In genomic region chr2:158152685-158153309, GRCm38 (mm10) we compare ENCODE assay signal across 8 mouse cellular contexts. TPM values are rescaled to one million over a fixed set of nuclear protein-coding genes. Genes with fewer than 3 reads are reported as not detected.
DNase-seq lines count a peak whose midpoint lies in the region; ATAC-seq and TF ChIP-seq lines count a peak whose summit lies in the region.
"Had no signal": no experiment of that assay in that cellular context is flagged by ENCODE, and none has a peak within 500 bp of the region (broad histone marks: within the 10 kb centered on the region; RNA-seq: fewer than 3 reads in every experiment).

No protein-coding gene starts in this region.

- no peaks in the 10 kb centered on the region for H3K36me3 ChIP-seq in ES-Bruce4 (ENCODE audit: control insufficient read depth, insufficient read depth, low read length, poor library complexity, severe bottlenecking)
- H3K36me3 ChIP-seq in forebrain, embryonic 14.5 days (ENCODE audit: control insufficient read depth, insufficient read depth, low read length): no peaks in the 10 kb centered on the region
- H3K36me3 ChIP-seq in liver, embryonic 12.5 days: no peaks in the 10 kb centered on the region

- H3K9ac ChIP-seq in ES-Bruce4 (ENCODE audit: low read depth, poor library complexity, severe bottlenecking): peak overlapping the region; percentile 59
- no peak overlapping the region for H3K9ac ChIP-seq in forebrain, embryonic 14.5 days (ENCODE audit: low read length)
- peak overlapping the region; percentile 75 for H3K9ac ChIP-seq in liver, embryonic 12.5 days

- peak; percentile 50 for TF ChIP-seq POLR2A in ES-Bruce4 (IDR thresholded peaks at IDR 0.05; ENCODE audit: insufficient read depth, low read length)

- no peaks in the 10 kb centered on the region for H3K27me3 ChIP-seq in ES-Bruce4 (ENCODE audit: control insufficient read depth, insufficient read depth, low read length, poor library complexity, severe bottlenecking)
- H3K27me3 ChIP-seq in forebrain, embryonic 14.5 days (replicated peaks; ENCODE audit: control insufficient read depth, insufficient read depth, low read length): no peaks in the 10 kb centered on the region
- H3K27me3 ChIP-seq in liver, embryonic 12.5 days (replicated peaks): no peaks in the 10 kb centered on the region

- peak; percentile 63 for ATAC-seq in forebrain, embryonic 14.5 days
- peak; percentile 65 for ATAC-seq in liver, embryonic 12.5 days
- no peak for ATAC-seq in activated CD4-positive, CD25-positive, alpha-beta regulatory T cell, adult 4 months

- H3K4me3 ChIP-seq in ES-Bruce4 (ENCODE audit: low read depth, low read length): no peak overlapping the region
- no peak overlapping the region for H3K4me3 ChIP-seq in forebrain, embryonic 14.5 days (ENCODE audit: low read depth, low read length)
- peak overlapping the region; percentile 58 for H3K4me3 ChIP-seq in liver, embryonic 12.5 days

- H3K27ac ChIP-seq in ES-Bruce4 (ENCODE audit: insufficient read depth, low read length): peak overlapping the region; percentile 97
- no peak overlapping the region for H3K27ac ChIP-seq in forebrain, embryonic 14.5 days (ENCODE audit: low read depth, low read length)
- peak overlapping the region; percentile 77 for H3K27ac ChIP-seq in liver, embryonic 12.5 days

- DNase-seq in R1 (ENCODE audit: low read depth, low spot score): peak; percentile 92
- DNase-seq in forebrain, embryonic 14.5 days (ENCODE audit: low spot score): peak; percentile 55
- no peak for DNase-seq in gastrocnemius, postnatal 25 days
- DNase-seq in right cerebral cortex, postnatal 25 days: no peak
- DNase-seq: heart, postnatal 36 days had no signal

- H3K4me1 ChIP-seq in ES-Bruce4 (ENCODE audit: control insufficient read depth, insufficient read depth, low read length): peaks cover 4% of the 10 kb centered on the region
- peaks cover 6% of the 10 kb centered on the region; the same call in 1 of the 2 replicates for H3K4me1 ChIP-seq in forebrain, embryonic 14.5 days (ENCODE audit: control insufficient read depth, insufficient read depth, low read length)
- H3K4me1 ChIP-seq in liver, embryonic 12.5 days: peaks cover 58% of the 10 kb centered on the region

- H3K9me3 ChIP-seq in ES-Bruce4 (replicated peaks; ENCODE audit: control insufficient read depth, insufficient read depth, low read length, poor library complexity, severe bottlenecking): no peaks in the 10 kb centered on the region
- 0 out of 2 replicates have a peak, but pooled peaks cover 5% of the 10 kb centered on the region for H3K9me3 ChIP-seq in forebrain, embryonic 14.5 days (replicated peaks; ENCODE audit: control insufficient read depth, low read length)
- H3K9me3 ChIP-seq in liver, embryonic 12.5 days (replicated peaks): peaks cover 7% of the 10 kb centered on the region; the same call in 1 of the 2 replicates

- no peak overlapping the region for H3K4me2 ChIP-seq in forebrain, embryonic 14.5 days (ENCODE audit: low read length)
- H3K4me2 ChIP-seq in liver, embryonic 12.5 days: peak overlapping the region; percentile 92

- no peak for TF ChIP-seq CTCF in ES-Bruce4 (IDR thresholded peaks at IDR 0.05; ENCODE audit: low read depth, low read length)

- WGBS in forebrain, embryonic 14.5 days: 14% methylated on average over 6 of the region's 6 CpGs
- WGBS in liver, embryonic 12.5 days (ENCODE audit: insufficient replicate concordance): 16% methylated on average over 6 of the region's 6 CpGs

- TF ChIP-seq EP300 in ES-Bruce4 (IDR thresholded peaks at IDR 0.05; ENCODE audit: insufficient read depth, low read depth, low read length): 0 out of 2 replicates have a peak, but pooled peaks have one; percentile 33

RNA-seq across cellular contexts. Expression of gene Tgm2, which starts 6.6 kb away (rescaled TPM):
- polyA plus RNA-seq in ES-Bruce4 (2011; ENCODE audit: insufficient read depth, insufficient read length, low read depth, missing spikeins): 18.4 and 23.2 TPM in 2 replicates
- 5.0 and 7.0 TPM in 2 replicates for polyA plus RNA-seq in forebrain, embryonic 14.5 days (2014; fragmentation: Nextera tagmentation; extraction: Ambion mirVana)
- 69.4 and 69.9 TPM in 2 replicates for polyA plus RNA-seq in liver, embryonic 12.5 days (2016; fragmentation: Nextera tagmentation; extraction: Ambion mirVana)
- total RNA-seq in gastrocnemius, postnatal 25 days (2021): 10 to 100 TPM; 47.9 to 52.3 TPM
- polyA plus RNA-seq in activated CD4-positive, CD25-positive, alpha-beta regulatory T cell, adult 4 months (2017; shearing (Covaris generic)): 1 to 10 TPM; 2.1 to 5.4 TPM

Comparison
In these comparisons a context has a peak if more than half of its experiments do, and no peak if none do; other contexts are left out.
1. DNase-seq: peak in R1 (single experiment) and forebrain, embryonic 14.5 days (single experiment); none in gastrocnemius, postnatal 25 days (single experiment) and right cerebral cortex, postnatal 25 days (single experiment).